Mouse (Mus musculus): ENCODE results near the gene Ints2. TPM values are rescaled to one million over a fixed set of nuclear protein-coding genes. Genes with fewer than 3 reads are reported as not detected.
"Not testable (repeated sequence)": the region's sequence is repeated elsewhere in the genome, so short reads cannot be mapped to it uniquely, and the experiment has no call there.

The Ints2 gene
- total RNA-seq (2021) = 1 to 10 TPM; 2.3 to 5.5 TPM
- long read RNA-seq, experiment 1, full-length matches to known transcripts = 4 of 6 reads
- long read RNA-seq, experiment 1, partial matches to known transcripts = 1 of 6 reads
- long read RNA-seq, experiment 1, other reads (novel, unspliced or antisense) = 1 of 6 reads
- long read RNA-seq, experiment 2, partial matches to known transcripts = 1 of 1 reads
- long read RNA-seq, experiment 2, other reads (novel, unspliced or antisense) = 0 of 1 reads

DNA sequence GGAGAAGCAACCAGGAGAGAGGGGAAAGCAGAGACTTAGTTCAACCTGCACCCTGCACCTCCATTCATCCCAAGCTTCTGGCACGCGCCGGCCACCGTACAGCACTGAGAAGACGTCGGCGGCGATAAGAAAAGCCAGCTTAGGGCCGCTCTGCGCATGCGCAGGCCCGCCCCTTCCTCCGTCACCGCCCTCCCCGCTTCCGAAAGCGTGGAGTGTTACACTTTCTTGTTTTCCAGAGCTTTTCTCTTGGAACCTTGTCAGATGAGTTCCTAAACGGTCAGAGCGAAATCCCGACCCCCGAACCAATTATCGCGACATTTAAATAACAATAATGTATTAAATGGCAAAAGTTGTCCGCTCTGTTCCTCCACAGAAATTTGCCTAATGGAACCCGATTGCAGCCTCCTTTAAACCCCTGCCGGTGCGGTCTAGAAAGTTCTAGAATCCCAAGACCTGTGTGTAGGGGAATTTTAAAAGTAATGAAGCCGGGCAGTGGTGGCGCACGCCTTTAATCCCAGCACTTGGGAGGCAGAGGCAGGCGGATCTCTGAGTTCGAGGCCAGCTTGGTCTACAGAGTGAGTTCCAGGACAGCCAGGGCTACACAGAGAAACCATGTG, at the start of gene Ints2:
Gene Ints2, minus strand, starts transcription at position 116 of the 617 bp plus-strand sequence.
- DNase-seq = peak; percentile 96
- H3K4me3 ChIP-seq = peak within 1 kb of the TSS; percentile 87
- intact Hi-C loops (cut with DNase I) = loop anchor here (5.0 kb wide), 1 partner anchor 100 kb away; the partner anchor contains the start of gene Med13
- TF ChIP-seq CTCF (IDR thresholded peaks at IDR 0.05) = no peak
- peak within 1 kb of the TSS; percentile 87 for H3K27ac ChIP-seq

DNA sequence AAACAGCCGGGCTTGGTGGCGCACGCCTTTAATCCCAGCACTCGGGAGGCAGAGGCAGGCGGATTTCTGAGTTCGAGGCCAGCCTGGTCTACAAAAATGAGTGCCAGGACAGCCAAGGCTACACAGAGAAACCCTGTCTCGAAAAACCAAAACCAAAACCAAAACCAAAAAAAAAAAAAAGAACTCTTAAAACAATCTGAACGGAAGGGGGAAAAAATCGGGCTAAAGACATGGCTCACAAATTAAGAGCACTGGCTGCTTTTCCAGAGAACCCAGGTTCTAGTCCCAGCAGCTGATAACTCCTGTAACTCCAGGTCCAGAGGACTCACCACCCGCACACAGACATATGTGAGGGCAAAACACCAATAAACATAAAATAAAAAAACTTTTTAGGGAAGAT, 34.8 kb upstream of the Ints2 start:
- intact Hi-C loops (cut with DNase I) = not testable (repeated sequence)

DNA sequence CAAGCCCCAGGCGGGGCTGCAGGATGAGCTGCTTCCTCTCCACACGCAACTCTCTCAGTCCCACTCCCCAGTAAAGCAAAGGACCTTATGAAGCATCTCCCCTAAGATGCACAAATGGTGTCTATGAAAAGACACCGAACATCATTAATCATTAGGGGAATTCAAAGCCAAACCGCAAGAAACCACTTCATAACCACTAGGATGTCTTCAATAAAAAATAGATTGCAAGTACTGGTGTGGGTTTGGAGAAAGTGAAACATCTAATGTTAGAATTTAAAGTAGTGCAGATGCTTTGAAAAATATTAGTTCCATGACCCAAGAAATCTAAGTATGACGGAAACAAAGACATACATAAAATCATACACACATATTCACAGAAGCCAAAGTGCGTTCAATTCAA, 34.3 kb upstream of the Ints2 start:
- TF ChIP-seq CTCF (IDR thresholded peaks at IDR 0.05) = no peak
- intact Hi-C loops (cut with DNase I) = no loop called here
- Histone ChIP-seq H3K27ac (no peak overlapping the region), H3K4me3 (no peak overlapping the region)
- DNase-seq = no peak

More for the DNA sequence above, 34.8 kb upstream of the Ints2 start:
- H3K27ac ChIP-seq, H3K4me3 ChIP-seq, DNase-seq: not testable (repeated sequence)

DNA sequence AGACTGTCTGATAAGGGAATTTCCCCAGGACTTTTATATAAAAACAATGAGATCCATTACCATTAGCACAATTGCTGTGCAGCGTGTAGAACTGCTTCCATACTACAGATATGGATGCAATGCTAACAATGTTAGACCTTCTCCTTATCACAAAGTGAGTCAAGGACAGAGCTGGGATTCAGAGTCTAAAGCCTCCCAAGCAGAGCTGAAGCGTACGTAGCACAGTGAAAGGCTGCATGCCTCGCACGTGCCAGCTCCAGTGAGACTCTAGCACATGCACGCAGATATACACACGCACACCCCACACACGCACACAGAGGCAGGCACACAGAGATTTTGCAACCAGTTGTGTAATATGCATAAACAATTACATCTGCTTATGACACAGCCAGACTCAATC, 28.4 kb upstream of the Ints2 start:
- no peak for TF ChIP-seq CTCF (IDR thresholded peaks at IDR 0.05)
- H3K27ac ChIP-seq = no peak overlapping the region
- intact Hi-C loops (cut with DNase I) = loop anchor here (10.0 kb wide), 1 partner anchor 209 kb away; no protein-coding TSS in a partner anchor
- DNase-seq = no peak
- H3K4me3 ChIP-seq = no peak overlapping the region

DNA sequence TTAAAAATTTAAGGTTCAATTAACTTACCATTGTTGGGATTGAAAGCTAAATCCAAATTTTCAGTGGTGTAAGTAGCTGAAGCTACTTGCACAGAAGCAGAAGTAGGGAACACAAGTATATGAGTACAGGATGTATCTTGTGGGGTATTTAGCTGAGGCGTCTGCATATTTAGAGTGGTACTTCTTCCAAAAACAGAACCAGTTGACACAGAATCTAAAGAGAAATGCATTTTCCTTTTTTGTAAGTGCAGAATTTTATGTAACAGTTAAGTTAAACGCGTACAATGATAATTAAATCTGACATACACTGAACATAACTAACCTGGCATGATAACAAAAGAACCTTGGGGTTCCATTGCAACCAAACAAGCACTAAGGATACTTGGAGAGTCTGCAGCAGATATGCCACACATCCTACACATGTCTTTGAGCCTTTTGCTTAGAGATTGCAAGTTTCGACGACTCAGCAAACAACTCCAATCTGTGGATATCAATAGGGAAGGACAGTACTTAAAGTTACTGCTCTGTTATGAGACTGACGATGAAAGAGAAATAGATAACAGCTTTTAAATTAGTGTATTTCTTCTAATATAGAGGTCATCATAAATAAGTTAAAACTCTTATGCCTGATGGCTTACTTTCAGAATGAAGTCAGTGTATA, 21.2 kb upstream of the Ints2 start:
- Histone ChIP-seq H3K27ac (no peak overlapping the region), H3K4me3 (no peak overlapping the region)
- intact Hi-C loops (cut with DNase I) = loop anchor here (10.0 kb wide), 1 partner anchor 156 kb away; no protein-coding TSS in a partner anchor
- no peak for TF ChIP-seq CTCF (IDR thresholded peaks at IDR 0.05)
- no peak for DNase-seq

DNA sequence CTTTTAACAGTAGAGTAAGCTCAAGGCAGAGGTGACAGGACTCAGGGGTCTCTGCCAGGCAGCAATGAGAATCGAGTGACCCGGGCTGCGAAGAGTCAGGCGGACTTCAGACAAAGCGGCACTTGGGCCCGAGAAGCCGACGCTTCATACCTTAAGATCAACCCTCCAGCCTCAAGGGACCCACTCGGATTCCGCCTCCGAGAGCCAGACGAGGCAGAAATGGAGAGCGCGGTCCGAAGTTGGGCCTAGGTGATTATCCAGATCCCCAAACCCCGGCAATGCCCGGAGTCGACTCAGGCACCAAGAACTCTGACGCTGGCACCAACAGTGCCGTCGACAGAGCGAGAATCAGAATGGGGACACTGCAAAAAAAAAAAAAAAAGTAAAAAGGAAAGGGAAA, 321 bp downstream of the Ints2 start:
- H3K4me3 ChIP-seq = peak overlapping the region; percentile 87
- peak overlapping the region; percentile 87 for H3K27ac ChIP-seq
- intact Hi-C loops (cut with DNase I) = loop anchor here (5.0 kb wide), 1 partner anchor 100 kb away; the partner anchor contains the start of gene Med13
- no peak for TF ChIP-seq CTCF (IDR thresholded peaks at IDR 0.05)
- peak; percentile 45 for DNase-seq

DNA sequence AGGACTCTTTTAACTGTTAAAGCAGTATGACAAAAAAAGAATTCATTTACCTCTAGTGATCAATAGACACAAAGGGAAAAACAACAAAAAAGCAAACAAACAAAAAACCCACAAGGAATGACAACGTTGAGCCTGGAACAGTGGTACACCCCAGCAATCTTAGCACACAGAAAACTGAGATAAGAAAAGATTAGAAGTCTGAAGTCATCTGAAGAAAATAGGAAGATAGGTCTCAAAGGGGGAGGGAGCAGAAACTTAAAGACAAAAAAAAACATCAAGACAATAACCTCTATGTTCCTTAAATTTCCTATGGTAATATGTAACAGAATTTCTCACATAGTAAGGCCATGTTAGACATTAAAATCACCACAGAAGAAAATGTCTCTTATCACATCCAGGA, 4.0 kb downstream of the Ints2 start:
- no peak for DNase-seq
- intact Hi-C loops (cut with DNase I) = no loop called here
- no peak overlapping the region for H3K27ac ChIP-seq
- H3K4me3 ChIP-seq = no peak overlapping the region
- TF ChIP-seq CTCF (IDR thresholded peaks at IDR 0.05) = no peak

DNA sequence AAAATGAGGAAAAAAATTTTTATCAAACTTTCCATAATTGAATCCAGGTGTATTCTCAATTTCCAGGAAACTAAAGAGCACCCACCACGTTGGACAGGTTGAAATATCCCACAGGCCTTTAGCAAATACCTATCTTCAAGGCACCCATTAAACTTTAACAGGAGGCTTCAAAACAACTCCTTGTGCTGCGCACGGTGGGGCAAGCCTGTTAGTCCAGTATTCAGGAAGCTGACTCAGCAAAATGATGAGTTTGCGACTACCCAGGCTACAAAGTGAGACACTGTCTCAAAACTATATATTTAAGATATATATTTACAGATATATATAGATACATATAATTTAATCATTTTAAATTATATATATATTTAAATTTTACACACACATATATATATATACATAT, 24.9 kb downstream of the Ints2 start:
- no peak overlapping the region for H3K4me3 ChIP-seq
- intact Hi-C loops (cut with DNase I) = no loop called here
- no peak for DNase-seq
- no peak for TF ChIP-seq CTCF (IDR thresholded peaks at IDR 0.05)
- H3K27ac ChIP-seq = no peak overlapping the region

DNA sequence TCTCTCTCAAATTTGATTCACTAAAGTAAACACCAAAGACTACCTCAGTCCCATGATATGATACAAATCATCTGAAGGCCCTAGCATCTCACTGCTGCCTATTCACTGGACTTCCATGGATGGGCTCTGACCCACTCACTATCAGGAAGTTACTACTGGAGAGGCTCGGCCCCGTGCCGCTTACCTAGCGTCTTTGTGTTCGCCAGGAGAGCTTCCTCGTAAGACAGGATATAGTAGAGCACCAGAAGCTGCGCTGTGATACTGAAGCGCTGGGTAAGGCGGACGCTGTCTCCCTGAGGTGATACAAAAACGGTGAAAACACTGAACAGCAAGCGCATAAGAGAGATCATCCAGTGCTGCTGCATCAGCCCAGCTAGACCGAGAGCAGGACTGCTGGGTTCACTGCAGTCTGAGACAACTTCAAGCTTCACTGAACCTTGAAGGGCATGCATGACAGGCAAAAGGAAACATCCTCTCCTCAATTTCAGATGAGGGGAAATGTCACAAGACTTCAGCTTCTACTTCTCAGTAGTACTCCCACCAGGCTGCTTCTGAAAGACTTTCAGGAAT, 25.5 kb downstream of the Ints2 start:
- H3K4me3 ChIP-seq = no peak overlapping the region
- intact Hi-C loops (cut with DNase I) = no loop called here
- no peak overlapping the region for H3K27ac ChIP-seq
- no peak for DNase-seq
- TF ChIP-seq CTCF (IDR thresholded peaks at IDR 0.05) = no peak

DNA sequence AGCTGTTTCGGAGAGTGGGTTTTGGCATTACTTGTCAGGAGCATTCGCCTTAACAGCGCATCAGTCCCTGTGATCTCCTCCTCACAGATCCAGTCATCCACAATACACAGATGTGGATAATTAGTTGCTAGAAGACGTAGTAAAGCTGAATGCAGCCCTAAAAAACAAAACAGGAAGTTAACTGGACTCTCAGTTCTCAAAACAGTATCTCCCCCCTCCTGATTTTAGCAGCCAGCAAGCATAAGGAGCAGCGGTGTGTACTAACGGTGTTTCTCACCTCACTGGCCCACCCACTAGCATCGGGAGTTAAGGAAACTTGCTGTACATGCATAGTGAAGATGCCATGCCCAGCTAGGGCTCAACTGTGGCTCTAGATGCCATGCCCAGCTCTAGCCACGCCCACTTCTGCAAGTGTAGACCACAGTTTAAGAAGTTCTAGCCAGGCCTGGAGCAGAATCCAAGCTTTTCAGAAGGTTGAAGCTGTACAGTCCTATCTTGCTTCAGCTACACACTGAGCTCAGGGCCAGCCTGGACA, 30.7 kb downstream of the Ints2 start:
- no peak for DNase-seq
- no peak for TF ChIP-seq CTCF (IDR thresholded peaks at IDR 0.05)
- intact Hi-C loops (cut with DNase I) = no loop called here
- no peak overlapping the region for H3K4me3 ChIP-seq
- no peak overlapping the region for H3K27ac ChIP-seq

DNA sequence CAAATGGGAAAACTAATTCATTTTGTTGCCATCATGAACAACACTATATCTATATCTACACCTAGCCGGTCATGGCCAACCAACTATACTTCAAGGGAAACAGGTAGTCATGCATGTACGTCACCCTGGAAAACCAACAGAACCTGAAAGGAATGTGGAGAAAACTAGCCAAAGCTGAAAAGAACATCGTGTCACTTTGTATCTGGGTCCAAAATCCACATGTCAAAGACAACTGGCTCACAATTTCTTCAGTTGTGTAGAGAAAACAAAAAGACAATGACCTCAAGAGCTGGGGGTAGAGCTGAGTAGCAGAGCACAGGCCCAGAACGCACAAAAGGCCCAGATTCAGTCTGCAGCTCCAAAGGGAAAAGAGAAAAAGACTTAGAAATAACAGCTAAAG, 31.6 kb downstream of the Ints2 start:
- Histone ChIP-seq H3K27ac (no peak overlapping the region), H3K4me3 (no peak overlapping the region)
- DNase-seq = no peak
- no peak for TF ChIP-seq CTCF (IDR thresholded peaks at IDR 0.05)
- intact Hi-C loops (cut with DNase I) = no loop called here

DNA sequence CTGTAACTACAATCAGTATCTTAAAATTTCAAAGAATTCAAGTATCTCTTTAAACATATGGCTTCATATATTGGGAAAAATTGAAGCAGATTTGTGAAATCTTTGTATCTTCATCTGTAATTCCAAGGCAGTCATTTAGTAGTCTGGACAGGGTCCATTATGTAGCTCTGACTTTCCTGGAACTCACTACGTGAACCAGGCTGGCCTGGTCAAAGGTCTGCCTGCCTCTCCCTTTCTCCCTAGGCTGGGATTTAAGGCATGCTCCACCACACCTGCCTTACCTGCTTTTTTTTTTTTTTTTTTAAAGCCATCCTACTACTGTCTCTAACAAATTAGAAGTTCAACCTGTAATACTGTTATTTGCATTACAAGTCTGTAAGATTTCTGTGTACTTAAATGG, 45.6 kb downstream of the Ints2 start:
- Histone ChIP-seq H3K27ac (no peak overlapping the region), H3K4me3 (no peak overlapping the region)
- intact Hi-C loops (cut with DNase I) = no loop called here
- DNase-seq = no peak
- TF ChIP-seq CTCF (IDR thresholded peaks at IDR 0.05) = no peak

DNA sequence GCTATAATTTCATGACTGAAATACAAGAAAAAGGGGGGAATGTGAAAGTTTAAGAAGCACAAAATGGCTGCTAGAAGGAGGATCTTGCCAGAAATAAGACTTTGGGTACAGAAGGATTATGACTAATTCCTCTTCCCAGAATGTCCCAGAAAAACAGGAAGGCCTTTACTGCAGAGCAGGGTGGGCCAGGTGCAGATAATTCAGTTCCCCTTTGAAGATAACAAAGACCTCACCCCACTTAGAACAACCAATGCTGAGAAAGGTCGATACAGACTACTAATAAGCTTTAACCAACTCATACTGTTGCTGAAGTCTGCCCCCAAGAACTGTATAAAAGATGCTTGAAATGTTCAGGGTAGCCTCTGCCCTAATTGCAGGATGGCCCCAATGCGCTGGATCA, 48.3 kb downstream of the Ints2 start:
- Histone ChIP-seq H3K4me3 (no peak overlapping the region), H3K27ac (no peak overlapping the region)
- no peak for TF ChIP-seq CTCF (IDR thresholded peaks at IDR 0.05)
- intact Hi-C loops (cut with DNase I) = no loop called here
- no peak for DNase-seq

Measured in gastrocnemius, adult 2 months (tissue).